Mouse (Mus musculus): ENCODE results near the gene Gm4881. TPM values are rescaled to one million over a fixed set of nuclear protein-coding genes. Genes with fewer than 3 reads are reported as not detected.

Gm4881 gene
- polyA plus RNA-seq, 1 experiment from 2014 or later: not detected

DNA sequence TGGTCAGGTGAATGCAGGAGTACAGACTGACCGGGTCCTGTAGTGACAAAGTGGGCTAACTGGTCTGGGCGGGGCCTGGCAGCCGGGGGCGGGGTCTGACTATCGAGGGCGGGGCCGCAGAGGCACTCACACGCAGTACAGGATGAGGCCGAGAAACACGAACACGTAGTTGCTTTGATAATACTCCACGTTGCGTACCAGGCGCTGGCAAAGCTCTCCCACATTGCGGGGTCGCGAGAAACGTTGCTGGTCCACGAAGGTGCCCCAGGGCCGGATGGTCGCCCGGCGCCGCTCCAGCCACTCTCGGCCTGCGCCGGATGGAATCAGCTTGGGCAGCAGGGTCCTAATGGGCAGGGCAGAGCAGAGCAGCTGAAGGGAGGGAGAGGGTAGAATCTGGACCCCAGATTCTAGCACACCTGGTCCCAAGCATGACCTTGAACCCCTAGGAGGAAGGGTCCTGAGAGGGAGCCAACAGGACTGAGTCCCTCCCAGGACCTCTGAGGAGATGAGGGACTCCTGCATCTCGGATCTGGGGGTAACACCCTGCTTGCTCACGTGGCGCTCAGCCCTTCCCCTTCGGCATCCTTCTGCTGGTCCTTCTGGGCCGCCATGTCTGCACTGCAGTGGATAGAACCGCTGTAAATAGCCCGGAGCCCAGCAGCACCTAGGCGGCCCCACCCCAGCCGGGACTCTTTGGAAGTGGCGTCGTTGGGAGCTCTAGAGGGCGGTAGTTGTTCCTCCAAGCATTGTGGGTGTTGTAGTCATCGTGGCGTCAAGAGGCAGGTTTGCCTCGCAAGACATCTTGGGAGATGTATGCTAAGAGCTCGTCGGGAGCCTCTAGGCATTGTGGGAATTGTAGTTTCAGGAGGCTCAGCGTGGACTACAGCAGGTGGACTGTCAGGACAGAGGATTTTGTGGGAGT is 27.9 kb upstream of the Gm4881 start, which contains the start of gene Rabac1:
Gene Rabac1, minus strand, starts transcription at position 783 of the 922 bp plus-strand sequence.
- Histone ChIP-seq H3K4me1 (ENCODE audit: insufficient read depth) (peaks cover 6% of the 10 kb centered on the region), H3K9me3 (ENCODE audit: low read length) (no peaks in the 10 kb centered on the region), H3K4me2 (ENCODE audit: low read depth, low read length) (peak within 1 kb of the TSS; percentile 98), H3K36me3 (replicated peaks; ENCODE audit: insufficient read depth, low read length) (0 out of 2 replicates have a peak, but pooled peaks cover 5% of the 10 kb centered on the region), H3K9ac (replicated peaks) (peak within 1 kb of the TSS; percentile 83), H3K4me3 (ENCODE audit: low read depth, low read length) (peak within 1 kb of the TSS; percentile 83), H3K27ac (ENCODE audit: low read depth) (peak within 1 kb of the TSS; percentile 84), H3K27me3 (ENCODE audit: insufficient read depth, low read length) (no peaks in the 10 kb centered on the region)
- ATAC-seq: peak; percentile 93
- TF ChIP-seq EP300 (IDR thresholded peaks at IDR 0.05; ENCODE audit: low read depth): no peak
- peak; percentile 74 for TF ChIP-seq CTCF (IDR thresholded peaks at IDR 0.05; ENCODE audit: low read depth)
- DNase-seq: peak; percentile 92
- WGBS (ENCODE audit: insufficient replicate concordance): under 1% methylated on average over 45 of the region's 45 CpGs

DNA sequence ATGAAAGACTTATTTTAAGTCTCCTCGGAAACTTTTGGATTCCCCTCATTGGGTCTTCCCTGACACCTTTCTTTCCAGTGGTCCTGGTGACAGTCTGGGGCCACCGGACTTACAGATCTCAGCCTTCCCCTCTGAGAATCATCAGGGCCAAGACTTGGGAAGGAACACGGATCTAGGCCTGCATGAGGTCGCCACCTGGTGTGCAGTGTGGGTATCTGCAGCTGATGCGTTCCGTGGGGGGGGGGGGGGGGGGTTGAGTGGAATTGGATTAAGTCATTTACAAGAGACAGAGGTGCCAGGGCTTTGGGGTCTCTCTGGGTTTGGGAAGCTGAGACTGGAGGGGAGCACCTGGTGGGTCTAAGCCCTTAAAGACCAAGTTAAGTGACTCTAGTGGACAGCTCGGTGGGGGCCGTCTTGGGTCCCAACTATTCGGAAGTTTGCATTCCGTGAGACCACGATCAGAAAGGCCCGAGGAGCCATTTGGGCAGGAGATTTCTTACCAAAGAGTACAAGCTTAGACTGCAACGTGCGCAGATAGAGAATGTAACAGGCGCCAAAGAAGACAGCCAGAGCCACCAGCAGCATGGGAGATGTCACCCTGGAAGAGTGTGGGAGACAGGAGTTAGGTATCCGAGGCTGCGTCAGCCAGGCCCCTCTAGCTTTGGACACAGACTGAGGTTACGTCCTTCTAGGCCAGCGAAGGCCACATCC is 27.1 kb upstream of the Gm4881 start:
- DNase-seq: peak; percentile 77
- Histone ChIP-seq H3K27me3 (ENCODE audit: insufficient read depth, low read length) (no peaks in the 10 kb centered on the region), H3K27ac (ENCODE audit: low read depth) (peak overlapping the region; percentile 84), H3K9me3 (ENCODE audit: low read length) (no peaks in the 10 kb centered on the region), H3K9ac (replicated peaks) (peak overlapping the region; percentile 83), H3K4me2 (ENCODE audit: low read depth, low read length) (peak overlapping the region; percentile 98), H3K4me3 (ENCODE audit: low read depth, low read length) (peak overlapping the region; percentile 83), H3K4me1 (ENCODE audit: insufficient read depth) (peaks cover 6% of the 10 kb centered on the region), H3K36me3 (replicated peaks; ENCODE audit: insufficient read depth, low read length) (0 out of 2 replicates have a peak, but pooled peaks cover 5% of the 10 kb centered on the region)
- no peak; the same call in 1 of the 2 replicates for ATAC-seq
- TF ChIP-seq EP300 (IDR thresholded peaks at IDR 0.05; ENCODE audit: low read depth) (no peak), CTCF (IDR thresholded peaks at IDR 0.05; ENCODE audit: low read depth) (peak; percentile 84)
- WGBS (ENCODE audit: insufficient replicate concordance): 10% methylated on average over 19 of the region's 19 CpGs

DNA sequence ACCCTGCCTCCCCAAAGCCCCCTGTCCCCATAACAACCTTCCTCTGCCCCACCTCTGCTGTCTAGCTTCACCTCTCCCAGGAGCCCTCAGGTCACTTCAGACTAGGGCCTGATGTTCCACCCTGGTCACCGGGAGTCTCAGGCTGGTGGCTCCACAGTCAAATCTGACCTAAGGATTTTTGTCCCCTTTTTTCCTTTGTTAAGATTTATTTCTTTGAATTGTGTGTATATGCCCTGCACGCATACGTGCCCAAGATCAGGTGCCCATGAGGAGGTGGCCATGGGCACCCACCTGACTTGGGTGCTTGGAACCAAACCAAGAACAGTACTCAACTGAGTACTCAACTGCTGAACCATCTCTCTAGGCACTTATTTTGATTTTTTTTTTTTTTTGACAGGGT is 26.0 kb upstream of the Gm4881 start:
- TF ChIP-seq CTCF (IDR thresholded peaks at IDR 0.05; ENCODE audit: low read depth): no peak
- TF ChIP-seq EP300 (IDR thresholded peaks at IDR 0.05; ENCODE audit: low read depth): no peak
- 89% methylated on average over 3 of the region's 3 CpGs for WGBS (ENCODE audit: insufficient replicate concordance)
- Histone ChIP-seq H3K4me3 (ENCODE audit: low read depth, low read length) (no peak overlapping the region), H3K9ac (replicated peaks) (no peak overlapping the region), H3K36me3 (replicated peaks; ENCODE audit: insufficient read depth, low read length) (0 out of 2 replicates have a peak, but pooled peaks cover 5% of the 10 kb centered on the region), H3K9me3 (ENCODE audit: low read length) (no peaks in the 10 kb centered on the region), H3K4me2 (ENCODE audit: low read depth, low read length) (no peak overlapping the region), H3K27me3 (ENCODE audit: insufficient read depth, low read length) (no peaks in the 10 kb centered on the region), H3K27ac (ENCODE audit: low read depth) (no peak overlapping the region), H3K4me1 (ENCODE audit: insufficient read depth) (peaks cover 6% of the 10 kb centered on the region)
- ATAC-seq: no peak
- DNase-seq: no peak

DNA sequence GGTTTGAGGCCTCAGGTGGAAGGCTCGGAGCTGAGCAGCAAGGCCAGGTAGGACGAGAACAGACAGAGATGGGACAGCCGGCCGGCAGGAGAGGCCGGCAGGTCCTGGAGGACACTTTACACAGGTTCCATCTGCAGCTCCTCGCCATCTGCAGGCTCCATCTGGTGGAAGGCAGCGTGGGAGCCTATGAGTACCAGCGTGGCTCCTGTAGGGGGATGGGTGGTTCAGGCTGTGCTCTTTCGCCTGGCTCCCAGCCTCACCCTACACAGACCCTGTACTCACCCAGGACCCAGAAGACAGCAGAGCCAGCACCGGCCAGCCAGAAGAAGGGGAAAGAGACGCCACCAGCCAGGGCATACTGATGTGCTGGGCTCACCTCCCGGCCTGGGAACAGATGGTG is 25.5 kb upstream of the Gm4881 start:
- H3K4me3 ChIP-seq (ENCODE audit: low read depth, low read length): no peak overlapping the region
- no peak for ATAC-seq
- no peak for TF ChIP-seq CTCF (IDR thresholded peaks at IDR 0.05; ENCODE audit: low read depth)
- TF ChIP-seq EP300 (IDR thresholded peaks at IDR 0.05; ENCODE audit: low read depth): no peak
- no peaks in the 10 kb centered on the region for H3K27me3 ChIP-seq (ENCODE audit: insufficient read depth, low read length)
- H3K9me3 ChIP-seq (ENCODE audit: low read length): no peaks in the 10 kb centered on the region
- H3K9ac ChIP-seq (replicated peaks): no peak overlapping the region
- H3K27ac ChIP-seq (ENCODE audit: low read depth): no peak overlapping the region
- H3K4me2 ChIP-seq (ENCODE audit: low read depth, low read length): no peak overlapping the region
- 0 out of 2 replicates have a peak, but pooled peaks cover 5% of the 10 kb centered on the region for H3K36me3 ChIP-seq (replicated peaks; ENCODE audit: insufficient read depth, low read length)
- no peak for DNase-seq
- 85% methylated on average over 12 of the region's 12 CpGs for WGBS (ENCODE audit: insufficient replicate concordance)
- H3K4me1 ChIP-seq (ENCODE audit: insufficient read depth): peaks cover 6% of the 10 kb centered on the region

DNA sequence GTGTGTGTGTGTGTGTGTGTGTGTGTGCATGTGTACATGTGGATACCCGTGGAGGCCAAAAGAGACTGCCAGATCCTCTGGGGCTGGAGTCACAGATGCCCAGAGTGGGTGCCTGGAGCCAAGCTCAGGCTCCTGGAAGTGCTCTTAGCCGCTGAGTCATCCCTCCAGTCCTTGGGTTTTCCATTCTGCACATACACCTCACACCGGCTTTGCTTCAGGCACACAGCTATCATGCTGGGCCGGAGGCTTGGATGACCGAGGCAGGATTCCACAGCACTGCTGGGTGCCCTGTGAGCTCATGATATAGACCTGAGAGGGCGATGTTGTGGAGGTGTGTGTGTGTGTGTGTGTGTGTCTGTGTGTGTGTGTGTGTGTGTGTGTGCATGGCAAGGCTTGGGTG is 24.2 kb upstream of the Gm4881 start:
- Histone ChIP-seq H3K4me2 (ENCODE audit: low read depth, low read length) (no peak overlapping the region), H3K4me1 (ENCODE audit: insufficient read depth) (peaks cover 6% of the 10 kb centered on the region), H3K36me3 (replicated peaks; ENCODE audit: insufficient read depth, low read length) (0 out of 2 replicates have a peak, but pooled peaks cover 5% of the 10 kb centered on the region), H3K27me3 (ENCODE audit: insufficient read depth, low read length) (no peaks in the 10 kb centered on the region), H3K9me3 (ENCODE audit: low read length) (no peaks in the 10 kb centered on the region), H3K4me3 (ENCODE audit: low read depth, low read length) (no peak overlapping the region), H3K9ac (replicated peaks) (no peak overlapping the region), H3K27ac (ENCODE audit: low read depth) (no peak overlapping the region)
- ATAC-seq: no peak
- DNase-seq: no peak
- WGBS (ENCODE audit: insufficient replicate concordance): 76% methylated on average over 5 of the region's 6 CpGs
- TF ChIP-seq EP300 (IDR thresholded peaks at IDR 0.05; ENCODE audit: low read depth): no peak
- no peak for TF ChIP-seq CTCF (IDR thresholded peaks at IDR 0.05; ENCODE audit: low read depth)

DNA sequence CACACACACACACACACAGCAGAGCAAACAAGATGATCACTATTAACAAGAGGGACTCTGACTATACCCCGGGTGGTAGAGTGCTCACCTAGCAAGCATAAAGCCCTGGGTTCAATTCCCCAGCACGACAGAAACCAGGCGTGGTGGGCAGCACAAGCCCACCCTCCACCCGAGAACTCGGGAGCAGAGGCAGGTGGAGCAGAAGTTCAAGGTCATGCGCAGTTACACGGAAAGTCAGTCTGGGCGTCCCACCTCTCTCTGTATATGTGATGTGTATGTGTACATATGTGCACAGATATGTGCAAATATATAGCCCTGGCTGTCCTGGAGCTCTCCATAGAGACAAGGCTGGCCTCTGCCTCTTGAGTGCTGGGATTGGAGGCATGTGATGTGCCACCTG is 23.7 kb upstream of the Gm4881 start:
- Histone ChIP-seq H3K36me3 (replicated peaks; ENCODE audit: insufficient read depth, low read length) (0 out of 2 replicates have a peak, but pooled peaks cover 5% of the 10 kb centered on the region), H3K4me3 (ENCODE audit: low read depth, low read length) (no peak overlapping the region), H3K27me3 (ENCODE audit: insufficient read depth, low read length) (no peaks in the 10 kb centered on the region), H3K9ac (replicated peaks) (no peak overlapping the region), H3K4me1 (ENCODE audit: insufficient read depth) (peaks cover 6% of the 10 kb centered on the region), H3K27ac (ENCODE audit: low read depth) (no peak overlapping the region), H3K9me3 (ENCODE audit: low read length) (no peaks in the 10 kb centered on the region), H3K4me2 (ENCODE audit: low read depth, low read length) (no peak overlapping the region)
- no peak for ATAC-seq
- DNase-seq: no peak
- no peak for TF ChIP-seq EP300 (IDR thresholded peaks at IDR 0.05; ENCODE audit: low read depth)
- no peak for TF ChIP-seq CTCF (IDR thresholded peaks at IDR 0.05; ENCODE audit: low read depth)
- 74% methylated on average over 8 of the region's 8 CpGs for WGBS (ENCODE audit: insufficient replicate concordance)

All from liver, postnatal 0 days (tissue).